Comparison of ENCODE assay signal across 15 mouse cellular contexts in genomic region chr15:103462539-103463261, GRCm38 (mm10). TPM values are rescaled to one million over a fixed set of nuclear protein-coding genes. Genes with fewer than 3 reads are reported as not detected.
DNase-seq lines count a peak whose midpoint lies in the region; ATAC-seq and TF ChIP-seq lines count a peak whose summit lies in the region.
"Had no signal": no experiment of that assay in that cellular context is flagged by ENCODE, and none has a peak within 500 bp of the region (broad histone marks: within the 10 kb centered on the region; RNA-seq: fewer than 3 reads in every experiment).

No protein-coding gene starts in this region.

- no peaks in the 10 kb centered on the region for H3K79me2 ChIP-seq in MEL (ENCODE audit: control insufficient read depth, insufficient read depth, low read length, poor library complexity)

- H3K4me2 ChIP-seq in embryonic facial prominence, embryonic 14.5 days (ENCODE audit: low read depth, low read length): no peak overlapping the region
- H3K4me2 ChIP-seq: heart, embryonic 13.5 days had no signal

- intact Hi-C loops in left cerebral cortex, postnatal 14 days (cut with DNase I): no loop called here
- intact Hi-C loops in left cerebral cortex, adult 2 months (cut with DNase I): no loop called here
- intact Hi-C loops in heart, postnatal 14 days (cut with DNase I): no loop called here

- H3K4me3 ChIP-seq in embryonic facial prominence, embryonic 14.5 days (ENCODE audit: low read depth, low read length): no peak overlapping the region
- no peak overlapping the region for H3K4me3 ChIP-seq in embryonic facial prominence, embryonic 10.5 days
- no peak overlapping the region for H3K4me3 ChIP-seq in left cerebral cortex, adult 2 months
- no peak overlapping the region for H3K4me3 ChIP-seq in MEL (ENCODE audit: control insufficient read depth in 1 of 2, insufficient read depth in 1 of 2, low read depth in 2 of 2, low read length in 2 of 2)
- H3K4me3 ChIP-seq: heart, embryonic 13.5 days had no signal

- no peaks in the 10 kb centered on the region for H3K9me3 ChIP-seq in embryonic facial prominence, embryonic 14.5 days (ENCODE audit: control insufficient read depth, low read length)
- no peaks in the 10 kb centered on the region for H3K9me3 ChIP-seq in embryonic facial prominence, embryonic 10.5 days
- no peaks in the 10 kb centered on the region for H3K9me3 ChIP-seq in MEL (replicated peaks; ENCODE audit: insufficient read depth, low read length)
- H3K9me3 ChIP-seq: heart, embryonic 13.5 days had no signal

- TF ChIP-seq POLR2A in MEL (IDR thresholded peaks at IDR 0.05; ENCODE audit: control insufficient read depth in 1 of 2, insufficient read depth in 1 of 2, low read depth in 1 of 2, low read length in 2 of 2, poor library complexity in 1 of 2): no peak

- TF ChIP-seq CTCF in left cerebral cortex, adult 2 months (IDR thresholded peaks at IDR 0.05): no peak
- no peak for TF ChIP-seq CTCF in MEL (IDR thresholded peaks at IDR 0.05 in 2 of 3, conservative IDR thresholded peaks at IDR 0.05 in 1 of 3; ENCODE audit: control insufficient read depth in 1 of 3, insufficient read depth in 1 of 3, low read depth in 2 of 3, low read length in 3 of 3, poor library complexity in 1 of 3, severe bottlenecking in 1 of 3)

- peak in 1 of 2 experiments; percentile 41; a peak in 2 of 4 replicates for TF ChIP-seq EP300 in MEL (IDR thresholded peaks at IDR 0.05; ENCODE audit: low read depth in 1 of 2, low read length in 2 of 2)

- H3K36me3 ChIP-seq in embryonic facial prominence, embryonic 14.5 days (ENCODE audit: control insufficient read depth, insufficient read depth, low read length): no peaks in the 10 kb centered on the region
- H3K36me3 ChIP-seq in embryonic facial prominence, embryonic 10.5 days (replicated peaks): no peaks in the 10 kb centered on the region
- H3K36me3 ChIP-seq in MEL (ENCODE audit: control insufficient read depth in 1 of 2, insufficient read depth in 2 of 2, low read length in 2 of 2): peaks cover 5 to 15% of the 10 kb centered on the region in 2 experiments; a peak in 3 of 4 replicates
- H3K36me3 ChIP-seq: heart, embryonic 13.5 days had no signal

- no peaks in the 10 kb centered on the region for H3K4me1 ChIP-seq in embryonic facial prominence, embryonic 14.5 days (ENCODE audit: control insufficient read depth, insufficient read depth, low read length)
- H3K4me1 ChIP-seq in embryonic facial prominence, embryonic 10.5 days: no peaks in the 10 kb centered on the region
- peaks cover 3 to 4% of the 10 kb centered on the region in 2 experiments; a peak in 2 of 4 replicates for H3K4me1 ChIP-seq in MEL (ENCODE audit: control insufficient read depth in 1 of 2, insufficient read depth in 2 of 2, low read length in 2 of 2)
- H3K4me1 ChIP-seq: heart, embryonic 13.5 days had no signal

- no peaks in the 10 kb centered on the region for H3K27me3 ChIP-seq in embryonic facial prominence, embryonic 14.5 days (replicated peaks; ENCODE audit: control insufficient read depth, insufficient read depth, low read length)
- no peaks in the 10 kb centered on the region for H3K27me3 ChIP-seq in embryonic facial prominence, embryonic 10.5 days (replicated peaks; ENCODE audit: low read depth, poor library complexity, severe bottlenecking)
- H3K27me3 ChIP-seq in MEL (ENCODE audit: control insufficient read depth in 1 of 2, insufficient read depth in 2 of 2, low read length in 2 of 2): no peaks in the 10 kb centered on the region
- H3K27me3 ChIP-seq: heart, embryonic 13.5 days had no signal

- peak; percentile 33 for DNase-seq in embryonic facial prominence, embryonic 14.5 days (ENCODE audit: low spot score)
- DNase-seq in embryonic facial prominence, embryonic 10.5 days (ENCODE audit: low spot score): no peak
- peak; percentile 24 to 39 for DNase-seq in left cerebral cortex, postnatal 14 days (ENCODE audit: low spot score in 2 of 2)
- no peak for DNase-seq in left cerebral cortex, adult 2 months (ENCODE audit: extremely low spot score in 1 of 2, low spot score in 2 of 2)
- DNase-seq in MEL (ENCODE audit: low read depth, low spot score): peak; percentile 84
- DNase-seq in heart, postnatal 14 days: peak; percentile 6 to 11
- DNase-seq in urinary bladder, postnatal 4 days (ENCODE audit: low spot score in 2 of 2): no peak
- DNase-seq in thymus, postnatal 10 days (ENCODE audit: low spot score in 2 of 2): no peak
- DNase-seq: adrenal gland, postnatal 25 days; cerebellum, adult 9-11 months had no signal

- ATAC-seq in embryonic facial prominence, embryonic 14.5 days (ENCODE audit: low read depth): no peak

- no peak overlapping the region for H3K27ac ChIP-seq in embryonic facial prominence, embryonic 14.5 days (replicated peaks; ENCODE audit: low read depth, low read length)
- H3K27ac ChIP-seq in embryonic facial prominence, embryonic 10.5 days (replicated peaks): no peak overlapping the region
- H3K27ac ChIP-seq in left cerebral cortex, adult 2 months: no peak overlapping the region
- no peak overlapping the region; the same call in 1 of the 2 replicates for H3K27ac ChIP-seq in MEL (ENCODE audit: control insufficient read depth, low read depth, low read length)
- H3K27ac ChIP-seq: heart, embryonic 13.5 days had no signal

- 58% methylated on average over 7 of the region's 7 CpGs for WGBS in embryonic facial prominence, embryonic 14.5 days
- 73% methylated on average over 7 of the region's 7 CpGs for WGBS in embryonic facial prominence, embryonic 10.5 days

- H3K9ac ChIP-seq in embryonic facial prominence, embryonic 14.5 days (ENCODE audit: low read depth, low read length): no peak overlapping the region
- no peak overlapping the region for H3K9ac ChIP-seq in MEL (ENCODE audit: control insufficient read depth, low read depth, low read length, poor library complexity, severe bottlenecking)
- H3K9ac ChIP-seq: heart, embryonic 13.5 days had no signal

- no peak for TF ChIP-seq RAD21 in MEL (IDR thresholded peaks at IDR 0.05; ENCODE audit: low read depth, low read length)

TF ChIP-seq in MEL, 35 proteins besides CTCF, POLR2A, EP300 and RAD21:
- TF ChIP-seq MAZ (IDR thresholded peaks at IDR 0.05; ENCODE audit: low read depth, low read length): 0 out of 2 replicates have a peak, but pooled peaks have one; percentile 31
- no peak for TF ChIP-seq SMC3 (IDR thresholded peaks at IDR 0.05; ENCODE audit: low read depth, low read length)
TF ChIP-seq in MEL: peak in this region for 1.

RNA-seq across cellular contexts. Expression of gene Nckap1l, which starts 9.1 kb away (rescaled TPM):
- 4.6 and 5.0 TPM in 2 replicates for polyA plus RNA-seq in embryonic facial prominence, embryonic 14.5 days (2014; fragmentation: Nextera tagmentation; extraction: Ambion mirVana)
- polyA plus RNA-seq in embryonic facial prominence, embryonic 10.5 days (2016; fragmentation: Nextera tagmentation; extraction: Ambion mirVana): 1.1 and 1.3 TPM in 2 replicates
- total RNA-seq in left cerebral cortex, postnatal 14 days (2021): 10 to 100 TPM; 11.0 to 11.8 TPM
- total RNA-seq in left cerebral cortex, adult 2 months (2021): 1 to 10 TPM; 8.3 to 9.2 TPM
- total RNA-seq in MEL (2012; rRNA removed): 17.8 and 17.9 TPM in 2 replicates
- polyA plus RNA-seq in MEL (2012; ENCODE audit: insufficient read depth in 1 of 2, insufficient read length in 2 of 2, low read depth in 1 of 2, low replicate concordance in 2 of 2, missing spikeins in 1 of 2): 10 to 100 TPM in 1 of 2 experiments, not detected in 1; 27.1 TPM
- total RNA-seq in heart, postnatal 14 days (2021): 1 to 10 TPM; 4.4 to 6.7 TPM

RNA-seq across cellular contexts. Expression of gene Gtsf2, which starts 14.4 kb away (rescaled TPM):
- not detected in 2 replicates for polyA plus RNA-seq in embryonic facial prominence, embryonic 14.5 days (2014; fragmentation: Nextera tagmentation; extraction: Ambion mirVana)
- polyA plus RNA-seq in embryonic facial prominence, embryonic 10.5 days (2016; fragmentation: Nextera tagmentation; extraction: Ambion mirVana): not detected in 2 replicates
- total RNA-seq in left cerebral cortex, postnatal 14 days (2021): not detected
- total RNA-seq in left cerebral cortex, adult 2 months (2021): not detected
- not detected in 2 replicates for total RNA-seq in MEL (2012; rRNA removed)
- not detected for polyA plus RNA-seq in MEL (2012; ENCODE audit: insufficient read depth in 1 of 2, insufficient read length in 2 of 2, low read depth in 1 of 2, low replicate concordance in 2 of 2, missing spikeins in 1 of 2)
- total RNA-seq in heart, postnatal 14 days (2021): not detected
- total RNA-seq: adrenal gland, postnatal 25 days; megakaryocyte-erythroid progenitor cell, adult 5-6 weeks; neutrophil, adult 5-6 weeks had no signal
- polyA plus RNA-seq: heart, embryonic 13.5 days; kidney, embryonic 16.5 days; limb, embryonic 11.5 days had no signal

RNA-seq across cellular contexts. Expression of gene Gtsf1, which starts 32.4 kb away (rescaled TPM):
- not detected in 2 replicates for polyA plus RNA-seq in embryonic facial prominence, embryonic 14.5 days (2014; fragmentation: Nextera tagmentation; extraction: Ambion mirVana)
- not detected in 2 replicates for polyA plus RNA-seq in embryonic facial prominence, embryonic 10.5 days (2016; fragmentation: Nextera tagmentation; extraction: Ambion mirVana)
- total RNA-seq in left cerebral cortex, postnatal 14 days (2021): under 1 TPM in 1 of 2 experiments, not detected in 1; 0.55 TPM
- total RNA-seq in left cerebral cortex, adult 2 months (2021): not detected
- 0.15 TPM in 1 of 2 replicates, not detected in the other for total RNA-seq in MEL (2012; rRNA removed)
- polyA plus RNA-seq in MEL (2012; ENCODE audit: insufficient read depth in 1 of 2, insufficient read length in 2 of 2, low read depth in 1 of 2, low replicate concordance in 2 of 2, missing spikeins in 1 of 2): not detected
- total RNA-seq in heart, postnatal 14 days (2021): under 1 TPM in 1 of 2 experiments, not detected in 1; 0.34 TPM
- total RNA-seq: adrenal gland, postnatal 25 days; megakaryocyte-erythroid progenitor cell, adult 5-6 weeks; neutrophil, adult 5-6 weeks had no signal
- polyA plus RNA-seq: limb, embryonic 11.5 days had no signal

RNA-seq across cellular contexts. Expression of gene Pde1b, which starts 40.1 kb away (rescaled TPM):
- polyA plus RNA-seq in embryonic facial prominence, embryonic 14.5 days (2014; fragmentation: Nextera tagmentation; extraction: Ambion mirVana): 6.1 and 7.2 TPM in 2 replicates
- 6.0 and 10.4 TPM in 2 replicates for polyA plus RNA-seq in embryonic facial prominence, embryonic 10.5 days (2016; fragmentation: Nextera tagmentation; extraction: Ambion mirVana)
- 100 to 1,000 TPM in 1 of 2 experiments, 10 to 100 TPM in 1; 94.8 to 109 TPM for total RNA-seq in left cerebral cortex, postnatal 14 days (2021)
- 100 to 1,000 TPM; 138 to 175 TPM for total RNA-seq in left cerebral cortex, adult 2 months (2021)
- total RNA-seq in MEL (2012; rRNA removed): 1.8 and 2.4 TPM in 2 replicates
- 1 to 10 TPM in 1 of 2 experiments, not detected in 1; 4.5 TPM for polyA plus RNA-seq in MEL (2012; ENCODE audit: insufficient read depth in 1 of 2, insufficient read length in 2 of 2, low read depth in 1 of 2, low replicate concordance in 2 of 2, missing spikeins in 1 of 2)
- 1 to 10 TPM; 2.0 TPM for total RNA-seq in heart, postnatal 14 days (2021)

Comparison
In these comparisons a context has a peak if more than half of its experiments do, and no peak if none do; other contexts are left out.
1. DNase-seq: peak in embryonic facial prominence, embryonic 14.5 days (single experiment), left cerebral cortex, postnatal 14 days (2 of 2), MEL (single experiment) and heart, postnatal 14 days (2 of 2); none in embryonic facial prominence, embryonic 10.5 days (single experiment), left cerebral cortex, adult 2 months (0 of 2), urinary bladder, postnatal 4 days (0 of 2) and thymus, postnatal 10 days (0 of 2).